Mouse (Mus musculus): Measurements from ENCODE around the gene Hdac9.

DNA sequence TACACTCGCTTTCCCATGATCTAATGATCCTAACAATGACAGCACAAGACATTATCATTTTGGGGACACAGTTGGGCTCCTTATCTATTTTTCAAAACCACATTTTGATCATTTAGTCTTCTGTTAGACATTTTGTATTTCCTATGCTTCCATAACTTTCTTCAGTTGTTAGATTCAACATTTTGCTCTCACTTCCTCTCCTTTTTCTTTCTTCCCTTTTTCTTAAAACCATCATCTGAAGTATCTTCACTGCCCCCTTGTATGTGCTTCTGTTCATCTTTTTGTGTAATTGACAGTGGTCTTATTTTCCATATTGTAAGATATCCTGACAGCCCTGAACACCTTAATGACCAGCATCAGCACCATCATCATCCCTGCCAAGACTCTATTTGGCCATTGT is 725.6 kb downstream of the Hdac9 start:
- no peak for TF ChIP-seq POLR2A (IDR thresholded peaks at IDR 0.05; ENCODE audit: extremely low read depth, insufficient read depth, low read length)
- no peak for TF ChIP-seq CTCF (IDR thresholded peaks at IDR 0.05; ENCODE audit: low read depth, low read length)

Measured in liver, adult 2 months (tissue).